Mouse (Mus musculus) gastrocnemius, adult 18-20 months (tissue): Measurements from ENCODE around the gene Slc35f6. TPM values are rescaled to one million over a fixed set of nuclear protein-coding genes. Genes with fewer than 3 reads are reported as not detected.

Experiments
- DNase-seq: peaks from one replicate; pipeline ENCODE4 v3.0.0; 2021; ENCODE audit warnings: low spot score
- long read RNA-seq, 2 experiments: library from polyadenylated mRNA; stranded (forward); transcript quantifications; one replicate each; pipeline ENCODE4 v2.0.0; 2021
- total RNA-seq, 2 experiments: library from RNA; stranded (reverse); gene quantifications; 2 replicates each; pipeline ENCODE4 v1.2.3; 2021

The Slc35f6 gene
- total RNA-seq = 10 to 100 TPM; 11.3 to 11.9 TPM
- long read RNA-seq, experiment 1, transcript Slc35f6-201 (6 exons, 3,088 nt) = major isoform, 14 of 15 reads
- long read RNA-seq, experiment 1, partial matches to known transcripts = 0 of 15 reads
- long read RNA-seq, experiment 1, other reads (novel, unspliced or antisense) = 1 of 15 reads
- long read RNA-seq, experiment 2, transcript Slc35f6-201 (6 exons, 3,088 nt) = major isoform, 13 of 17 reads
- long read RNA-seq, experiment 2, partial matches to known transcripts = 0 of 17 reads
- long read RNA-seq, experiment 2, other reads (novel, unspliced or antisense) = 4 of 17 reads

DNA sequence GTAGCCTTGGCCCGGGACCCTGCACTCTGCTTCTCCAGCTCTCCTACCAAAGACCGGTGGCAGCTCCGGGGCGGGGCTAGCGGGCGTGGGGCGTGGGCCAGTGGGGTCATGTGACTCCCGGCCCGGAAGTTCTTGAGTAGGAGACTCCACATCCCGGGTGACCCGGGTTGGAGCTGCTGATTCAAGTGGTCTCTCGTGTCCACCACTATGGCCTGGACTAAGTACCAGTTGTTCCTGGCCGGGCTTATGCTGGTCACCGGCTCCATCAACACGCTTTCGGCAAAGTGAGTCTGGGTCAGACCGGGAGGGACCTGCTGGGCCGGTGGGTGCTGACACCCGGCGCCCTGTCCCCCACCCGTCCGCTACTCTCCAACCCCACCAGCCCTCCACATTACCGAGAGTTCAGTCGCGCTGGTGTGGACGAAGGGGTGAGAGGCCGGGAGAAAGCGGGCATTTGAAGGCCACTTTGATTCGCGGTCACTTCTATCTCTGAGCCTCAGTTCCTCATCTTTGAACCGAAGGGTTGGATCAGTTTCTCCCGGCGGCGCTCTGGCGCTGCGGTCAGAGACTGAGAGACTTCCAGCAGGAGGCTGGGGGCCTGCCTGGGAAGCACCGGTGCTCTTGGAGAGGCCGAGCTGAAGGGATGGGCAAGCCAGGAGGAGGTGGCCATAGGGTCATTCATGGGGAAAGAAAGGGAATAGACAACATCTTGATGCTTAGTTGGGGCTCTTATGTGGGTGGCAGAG is at the start of gene Slc35f6:
Slc35f6 (plus strand) TSS at position 119 of the 746 bp plus-strand sequence.
- peak; percentile 95 for DNase-seq

DNA sequence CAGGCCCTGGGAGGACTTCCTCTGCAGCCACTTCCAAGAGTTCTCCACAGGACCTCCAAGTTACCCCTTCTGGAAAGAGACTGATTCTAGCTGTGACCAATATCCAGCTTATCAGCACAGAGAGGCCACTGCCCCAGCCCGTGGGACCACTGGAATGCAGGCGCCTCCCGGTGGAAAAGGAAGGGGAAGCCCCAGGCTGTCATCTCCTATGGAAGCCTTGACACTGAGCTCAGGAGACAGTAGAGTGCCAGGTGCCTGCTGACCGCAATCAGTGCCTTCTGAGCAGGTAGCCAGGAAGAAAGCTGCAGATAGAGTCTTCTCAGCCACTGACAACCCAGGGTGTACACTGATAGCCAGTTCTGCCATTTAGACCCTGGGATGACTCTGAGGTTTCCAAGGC is 46.3 kb upstream of the Slc35f6 start:
- DNase-seq = no peak

DNA sequence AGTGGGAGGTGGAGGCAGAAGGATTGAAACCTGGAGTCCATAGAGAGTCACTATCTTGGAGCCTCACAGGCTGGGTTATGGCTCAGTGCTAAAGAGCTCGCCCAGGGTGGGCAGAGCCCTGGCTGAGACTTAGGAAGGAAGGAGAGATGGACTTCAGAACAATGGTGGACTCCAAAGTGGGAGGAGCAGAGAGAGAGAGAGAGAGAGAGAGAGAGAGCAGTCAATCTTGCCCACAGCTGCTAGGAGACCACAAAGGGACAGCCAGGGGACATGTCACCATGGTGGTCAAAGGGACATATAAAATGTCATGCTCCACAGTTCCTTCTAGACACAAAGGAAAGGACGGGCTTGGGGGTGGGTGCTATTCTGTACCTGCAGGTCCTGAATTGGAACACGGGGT is 44.5 kb upstream of the Slc35f6 start:
- no peak for DNase-seq

DNA sequence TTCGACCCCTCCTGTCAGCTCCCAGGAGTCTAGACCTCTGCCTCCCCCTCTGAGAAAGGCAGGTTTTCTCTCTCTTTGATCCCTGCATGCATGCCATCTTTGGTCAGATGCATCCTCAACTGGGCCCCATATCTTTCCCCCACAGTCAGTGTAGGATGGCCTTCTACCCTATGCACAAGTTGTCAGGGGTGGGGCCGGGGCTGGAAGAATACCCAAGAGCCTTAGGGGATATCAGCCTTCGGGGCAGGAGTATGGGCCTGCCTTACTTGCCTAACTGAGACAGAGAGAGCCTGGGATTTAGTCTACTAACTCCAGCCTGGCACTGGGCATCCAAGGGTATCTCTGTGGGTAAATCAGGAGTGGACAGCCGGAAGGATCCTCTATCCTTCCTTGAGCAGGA is 43.8 kb upstream of the Slc35f6 start:
- no peak for DNase-seq

DNA sequence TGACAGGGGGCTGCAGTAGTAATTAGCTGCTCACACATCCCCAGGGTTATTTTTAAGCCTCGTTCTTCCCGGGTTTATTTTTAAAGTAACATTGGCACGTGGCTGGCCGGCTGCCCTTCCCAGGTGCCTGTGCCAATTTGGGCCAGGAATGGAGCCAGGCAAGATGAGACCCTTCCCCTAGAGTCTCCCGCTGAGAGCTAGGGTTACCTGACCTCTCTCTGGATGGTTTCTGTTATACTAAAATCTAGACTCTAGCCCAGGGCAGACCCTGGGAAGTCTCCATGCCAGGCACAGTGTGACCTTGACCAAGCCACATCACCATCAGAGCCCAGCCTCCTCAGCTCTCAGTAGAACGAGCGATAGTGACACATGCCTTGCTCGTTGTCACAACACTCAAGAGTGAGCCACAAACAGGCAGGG is 43.0 kb upstream of the Slc35f6 start:
- no peak for DNase-seq

DNA sequence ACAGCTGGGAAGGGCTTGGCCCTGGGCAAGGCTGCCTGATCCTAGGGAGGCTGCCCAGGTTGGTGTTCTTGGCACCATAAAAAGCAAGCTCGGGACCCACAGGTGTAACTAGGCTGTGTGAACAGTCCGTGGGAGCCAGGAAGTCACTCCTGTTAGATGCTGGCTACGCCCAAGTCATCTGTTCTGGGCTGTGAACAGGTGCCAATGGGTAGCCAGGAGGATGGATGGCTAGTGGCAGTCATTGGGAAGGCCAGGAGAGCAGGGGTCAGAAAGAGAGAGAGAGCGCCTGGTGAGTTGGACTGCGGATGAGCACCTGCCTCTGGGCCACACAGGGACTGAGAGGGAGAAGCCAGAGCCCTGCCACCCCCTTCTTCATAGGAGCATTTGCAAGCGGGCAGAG is 42.1 kb upstream of the Slc35f6 start:
- DNase-seq = no peak

DNA sequence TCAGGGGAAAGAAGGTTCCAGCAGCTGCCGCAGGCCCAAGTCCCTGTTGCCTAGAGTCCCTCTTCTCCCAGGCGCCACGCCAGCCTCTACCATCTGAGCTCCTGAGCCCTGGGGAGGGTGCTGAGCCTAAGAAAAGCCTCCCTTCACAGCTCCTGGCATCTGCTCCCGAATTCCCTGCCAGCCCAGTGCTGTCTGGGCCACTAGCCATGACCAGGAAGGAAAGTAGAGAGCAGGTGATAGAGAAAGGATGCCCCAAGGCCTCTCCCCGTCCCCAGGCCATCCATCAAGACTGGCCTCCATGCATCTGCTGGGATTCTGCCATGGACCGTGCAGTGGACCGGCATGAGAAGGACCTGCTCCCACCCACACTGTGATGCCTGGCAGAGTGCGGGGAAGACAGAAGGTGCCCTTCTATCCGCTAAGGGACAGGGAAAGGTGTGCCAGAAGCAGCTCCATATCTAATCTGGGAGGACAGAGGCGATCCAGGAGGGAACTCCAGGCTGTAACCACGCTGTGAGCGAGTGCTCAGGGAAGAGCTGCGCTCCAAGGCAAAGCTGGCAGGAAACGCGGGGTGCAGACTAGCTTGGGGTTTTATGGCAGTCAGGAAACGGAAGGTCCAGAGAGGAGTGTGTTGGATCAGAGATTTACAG is 41.2 kb upstream of the Slc35f6 start:
- peak; percentile 79 for DNase-seq

DNA sequence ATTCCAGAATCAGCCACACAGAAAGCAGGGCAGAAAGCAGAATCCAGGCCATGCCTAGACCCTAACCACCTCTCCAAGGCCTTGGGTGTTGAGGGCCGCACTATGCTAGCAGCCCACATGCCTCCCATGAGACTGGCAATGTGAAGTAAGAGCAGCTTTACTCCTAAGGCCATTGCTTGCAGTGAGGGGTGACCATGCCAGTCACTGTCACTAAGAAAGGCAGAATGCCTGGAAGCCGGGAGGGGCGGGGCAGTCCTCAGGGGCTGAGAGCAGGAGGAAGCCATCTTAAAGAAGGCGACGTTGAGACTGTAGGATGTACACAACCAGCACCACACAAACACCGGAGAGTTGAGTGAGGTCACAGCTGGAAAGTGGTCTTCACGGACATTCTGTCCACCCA is 38.6 kb upstream of the Slc35f6 start:
- DNase-seq = no peak

DNA sequence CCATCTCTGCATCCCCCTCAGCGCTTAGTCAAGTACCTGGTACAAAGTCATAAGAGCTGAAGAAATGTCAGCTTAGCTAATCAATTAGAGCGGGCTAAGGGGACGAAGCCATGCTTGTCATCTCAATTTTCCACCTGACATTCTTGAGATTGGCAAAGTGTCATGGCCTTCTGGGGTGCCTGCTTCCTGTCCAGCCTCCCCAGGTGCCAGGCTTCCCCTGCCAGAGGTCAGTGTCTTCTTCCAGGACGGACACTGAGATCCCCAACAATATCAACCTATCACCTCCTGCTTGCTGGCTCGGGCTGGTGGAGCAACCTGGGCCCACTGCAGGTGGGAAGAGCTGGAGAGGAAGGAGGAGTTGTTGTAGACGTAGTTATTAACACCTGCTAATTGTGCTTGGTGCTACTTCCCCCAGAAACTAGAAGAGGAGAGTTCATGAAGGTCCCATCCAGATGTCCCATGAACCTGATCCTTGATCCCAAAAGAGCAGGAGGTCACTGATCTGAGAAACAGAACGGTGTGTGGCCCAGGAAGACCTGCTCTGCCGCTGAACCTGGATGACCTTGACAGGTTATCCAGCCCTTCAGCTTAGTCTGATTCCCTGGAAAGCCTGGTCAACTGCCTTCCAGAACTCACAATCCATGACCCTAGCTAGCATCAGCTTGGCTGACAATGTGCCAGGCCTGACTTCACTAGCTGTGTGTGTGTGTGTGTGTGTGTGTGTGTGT is 37.7 kb upstream of the Slc35f6 start:
- no peak for DNase-seq

DNA sequence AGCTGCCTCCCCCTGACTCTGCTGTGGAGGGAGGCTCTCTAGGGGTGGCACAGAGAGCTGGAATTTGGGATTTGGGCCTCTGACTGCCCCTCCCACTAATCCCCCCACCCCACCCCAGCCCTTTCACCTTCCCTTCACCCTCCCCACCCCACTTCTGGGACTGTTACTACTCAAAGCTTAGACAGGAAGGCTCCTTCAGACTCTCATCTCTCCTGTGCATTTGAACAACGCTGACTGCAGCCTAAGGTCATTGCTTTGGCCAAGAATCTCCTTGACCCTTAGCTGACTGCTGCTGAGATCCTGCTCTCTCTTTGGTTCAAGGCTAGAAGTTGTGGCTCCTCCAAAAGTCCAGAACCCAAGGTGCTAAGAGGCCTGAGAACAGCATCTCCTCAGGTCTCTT is 36.6 kb upstream of the Slc35f6 start:
- DNase-seq = no peak

DNA sequence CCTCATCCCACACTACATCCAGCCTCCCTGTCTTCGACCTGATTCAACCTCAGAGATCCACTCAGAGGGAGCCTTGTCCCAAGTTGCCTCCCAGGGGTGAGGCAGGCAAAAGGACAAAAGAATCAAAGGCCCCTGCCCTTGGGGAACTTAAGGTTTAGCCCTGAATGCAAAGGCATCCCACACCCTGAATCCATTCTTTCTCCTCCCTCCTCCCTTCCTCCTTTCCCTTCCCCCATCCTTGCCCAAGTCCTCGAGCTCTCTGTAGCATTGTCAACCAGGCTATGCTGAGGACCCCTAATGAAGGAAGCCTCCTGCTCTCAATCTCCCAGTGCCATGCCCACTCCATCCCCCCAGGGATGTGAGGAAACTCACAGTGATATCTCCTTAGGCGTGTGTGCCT is 36.0 kb upstream of the Slc35f6 start:
- no peak for DNase-seq

DNA sequence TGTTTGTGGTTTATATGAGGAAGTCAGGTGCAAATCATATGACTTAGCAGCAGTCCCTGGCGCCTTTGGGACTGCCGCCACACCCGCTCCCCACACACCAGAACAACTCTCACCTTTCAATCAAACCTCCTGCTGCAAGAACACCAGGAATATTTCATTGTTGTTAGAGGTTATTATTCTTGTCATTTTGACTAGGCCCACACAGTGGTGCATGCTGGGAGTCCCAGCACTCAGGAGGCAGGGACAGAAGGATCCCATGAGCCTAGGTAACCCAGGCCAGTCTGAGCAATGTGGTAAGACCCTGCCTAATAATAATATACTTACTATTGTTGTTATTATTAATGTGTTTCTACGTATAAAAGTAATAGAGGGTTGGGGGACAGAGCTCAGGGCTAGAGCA is 35.2 kb upstream of the Slc35f6 start:
- DNase-seq = no peak

DNA sequence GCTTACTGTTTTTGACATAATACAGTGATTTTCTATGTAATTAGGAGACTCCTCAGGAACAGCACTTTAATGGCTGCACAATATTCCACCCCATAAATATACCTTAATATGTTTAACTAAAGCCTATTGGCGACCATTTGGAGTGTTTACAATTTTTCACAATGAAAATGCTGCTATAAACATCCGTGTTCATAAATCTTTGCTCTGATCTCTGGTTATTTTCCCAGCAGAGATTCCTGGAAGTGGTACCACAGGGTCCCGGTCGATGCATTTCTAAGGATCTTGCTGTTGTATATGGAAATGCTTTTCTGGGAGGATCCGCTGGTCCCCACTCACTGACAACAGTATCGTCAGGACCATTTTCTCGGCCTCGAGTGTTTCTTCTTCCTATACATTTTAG is 34.5 kb upstream of the Slc35f6 start:
- DNase-seq = no peak

DNA sequence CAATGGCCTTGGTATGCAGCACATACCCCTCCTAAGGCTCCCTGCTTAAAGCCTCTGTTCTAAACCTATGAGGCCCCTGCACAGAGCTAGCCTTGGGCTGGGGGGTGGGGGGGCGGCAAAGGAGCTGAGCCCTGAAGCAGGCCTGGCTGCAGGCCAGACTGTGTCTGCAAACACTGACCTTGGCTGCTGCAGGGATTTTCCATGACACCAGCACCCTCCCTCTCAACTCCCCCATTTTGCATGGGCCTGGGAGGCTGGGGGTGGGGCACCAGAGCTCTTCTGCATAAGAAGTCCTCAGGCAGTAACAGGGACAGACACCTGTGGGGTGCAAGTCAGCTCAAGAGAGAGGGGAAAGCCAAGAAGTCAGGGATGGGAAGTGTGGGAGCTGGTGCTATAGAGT is 33.5 kb upstream of the Slc35f6 start:
- no peak for DNase-seq

DNA sequence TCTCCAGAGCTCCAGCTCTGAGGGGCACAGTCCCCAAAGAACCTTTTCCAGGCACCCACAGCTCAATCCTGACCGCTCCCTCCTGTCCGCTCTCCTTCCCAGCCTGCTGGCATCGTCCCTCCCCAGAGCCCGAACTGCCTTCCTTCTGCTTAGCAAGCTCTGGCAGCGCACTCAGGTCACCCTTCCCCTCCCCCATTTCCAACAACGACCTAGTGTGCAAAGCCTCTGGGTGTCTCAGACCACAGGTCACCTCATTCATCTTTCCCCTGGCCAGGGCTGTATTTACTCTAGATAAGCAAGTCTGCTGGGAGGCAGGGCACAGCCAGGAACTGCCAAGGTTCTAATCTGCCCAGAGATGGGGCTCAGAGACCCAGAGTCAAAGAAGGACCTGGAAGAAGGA is 32.3 kb upstream of the Slc35f6 start:
- DNase-seq = no peak

DNA sequence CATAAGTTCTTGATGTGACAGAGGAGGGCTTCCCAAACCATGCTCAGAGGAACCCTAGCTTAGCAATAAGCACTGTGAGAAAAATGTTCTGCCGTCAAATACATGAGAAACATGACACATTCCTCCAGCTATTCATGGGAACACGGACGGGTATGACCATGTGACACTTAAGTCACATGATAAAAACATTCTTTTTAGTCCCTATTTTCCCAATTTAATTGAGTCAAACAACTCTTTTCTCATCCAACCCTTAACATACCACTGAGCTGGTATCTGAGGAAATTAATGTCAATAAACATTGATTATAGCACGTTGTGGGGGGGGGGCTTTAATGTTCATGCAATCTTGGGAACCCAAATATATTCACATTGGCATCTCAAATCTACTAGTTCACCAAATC is 31.9 kb upstream of the Slc35f6 start:
- no peak for DNase-seq

DNA sequence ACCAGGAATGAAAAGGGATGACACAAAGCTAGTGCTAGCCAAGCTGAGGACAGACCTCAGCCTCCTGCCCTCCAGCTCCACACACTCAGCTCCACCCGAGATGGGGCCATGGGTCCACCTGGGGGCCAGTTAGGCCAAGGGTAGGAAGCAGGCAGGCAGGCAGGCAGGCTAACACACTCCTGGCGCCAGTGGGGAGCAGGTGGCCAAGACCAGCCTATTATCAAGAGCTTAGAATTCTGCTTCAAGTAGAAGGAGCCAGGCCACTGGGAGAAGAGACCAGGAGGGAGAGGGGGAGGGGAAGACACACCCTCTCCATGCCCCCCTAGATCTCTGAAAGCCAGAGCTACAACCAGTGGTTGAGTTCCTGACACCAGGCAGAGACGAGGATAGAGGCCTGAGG is 31.1 kb upstream of the Slc35f6 start:
- DNase-seq = no peak

DNA sequence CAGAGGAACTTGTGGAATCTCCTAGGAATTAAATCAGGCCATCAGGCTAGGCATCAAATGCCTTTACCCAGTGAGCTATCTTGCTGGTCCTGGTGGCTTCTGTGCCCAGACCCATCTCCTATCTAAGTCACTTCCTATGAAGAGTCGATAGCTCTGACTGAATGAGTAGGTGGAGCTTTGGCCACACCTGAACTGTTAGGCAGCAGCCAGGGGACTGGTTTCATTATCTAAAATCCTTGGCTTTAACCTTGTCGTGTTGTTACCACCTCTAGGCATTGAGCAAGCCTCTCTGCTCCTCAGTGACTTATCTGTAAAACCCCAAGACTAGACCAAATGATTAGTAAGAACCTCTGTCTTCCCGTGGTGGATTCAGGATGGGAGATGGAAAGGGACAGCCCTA is 30.4 kb upstream of the Slc35f6 start:
- DNase-seq = no peak

DNA sequence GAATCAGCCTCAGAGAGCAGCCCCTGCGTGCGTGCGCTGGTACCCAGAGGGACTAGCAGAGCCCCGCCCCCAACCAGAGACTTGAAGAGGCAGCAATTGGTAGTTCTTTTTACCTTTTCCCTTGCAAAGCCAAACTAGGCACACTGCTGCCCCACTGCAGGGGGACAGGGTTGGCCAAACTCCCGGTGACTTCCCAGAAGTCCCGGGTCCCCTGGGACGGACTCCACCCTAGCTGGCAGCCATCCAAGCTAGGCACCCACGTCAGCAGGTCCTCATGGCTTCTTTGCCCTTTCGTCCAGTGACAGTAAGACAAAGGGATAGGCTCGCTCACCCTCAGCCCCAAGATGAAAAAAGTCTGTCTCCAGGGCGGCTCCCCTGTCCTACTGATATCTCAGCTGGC is 29.9 kb upstream of the Slc35f6 start:
- no peak for DNase-seq

DNA sequence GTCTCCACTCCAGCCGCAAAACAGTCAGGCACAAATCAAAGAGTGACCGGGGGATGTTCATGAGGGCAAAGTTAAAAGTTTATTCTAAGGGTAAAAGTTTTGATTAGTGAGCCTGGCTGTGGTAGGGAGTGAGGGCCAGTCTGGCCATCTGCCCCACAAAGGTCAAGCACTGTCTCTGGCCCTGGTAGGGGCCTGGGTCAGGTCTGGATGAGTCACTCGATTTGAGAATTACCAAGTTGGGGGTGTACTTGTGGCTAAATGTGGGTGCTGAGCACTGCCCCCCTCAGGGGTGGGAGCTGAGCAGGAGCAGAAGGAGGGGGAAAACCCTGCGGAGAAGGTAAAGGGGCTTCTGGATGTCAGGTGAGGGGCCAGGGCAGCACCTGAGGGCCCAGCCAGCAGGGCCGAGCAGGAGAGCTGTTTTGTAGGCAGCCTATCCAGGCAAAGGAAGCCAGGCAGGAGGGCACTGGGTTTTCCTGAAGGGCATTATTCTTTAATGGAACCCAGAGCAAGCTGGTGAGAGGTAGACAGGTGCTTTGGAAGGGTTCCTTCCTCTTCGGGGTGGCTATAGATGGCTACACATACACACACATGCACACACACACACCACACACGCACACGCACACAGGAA is 29.2 kb upstream of the Slc35f6 start:
- DNase-seq = no peak

DNA sequence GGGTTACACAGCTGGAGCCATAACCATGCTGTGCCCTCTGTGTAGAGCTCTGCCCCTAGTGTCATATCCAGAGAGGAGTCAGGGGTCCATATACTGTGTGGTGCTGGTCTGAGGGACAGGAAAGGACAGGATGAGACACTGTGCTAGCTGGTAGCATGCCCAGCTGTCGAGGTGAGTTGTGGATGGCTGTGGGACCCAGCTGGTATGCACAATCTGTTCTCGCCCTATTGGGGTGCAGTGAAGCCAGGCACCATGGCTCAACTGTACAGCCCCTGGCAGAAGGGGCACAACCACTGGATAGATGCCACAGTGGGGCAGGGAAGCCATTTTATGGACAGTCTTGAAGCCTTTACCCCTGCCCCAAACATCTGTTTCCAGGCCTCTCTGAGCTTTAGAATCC is 28.5 kb upstream of the Slc35f6 start:
- no peak for DNase-seq

DNA sequence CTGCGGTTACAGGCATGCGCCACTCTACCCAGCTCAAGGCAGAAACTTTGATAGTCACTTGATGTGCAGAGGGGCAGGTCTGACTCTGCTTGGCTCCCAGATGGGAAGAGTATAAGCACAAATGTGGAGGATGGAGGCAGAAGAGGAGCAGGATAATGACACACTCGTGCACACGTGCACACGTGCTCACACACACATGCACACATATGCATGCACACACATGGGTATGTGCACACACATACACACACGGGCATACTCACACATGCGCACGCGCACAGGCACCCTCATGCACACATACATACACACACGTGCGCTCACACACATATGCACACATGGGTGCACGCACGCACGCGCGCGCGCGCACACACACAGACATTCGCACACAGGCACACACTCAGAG is 27.2 kb upstream of the Slc35f6 start:
- DNase-seq = no peak
